18 mouse cellular contexts compared by ENCODE assay signal in genomic region chr16:94574718-94575094, GRCm38 (mm10). TPM values are rescaled to one million over a fixed set of nuclear protein-coding genes. Genes with fewer than 3 reads are reported as not detected.
DNase-seq lines count a peak whose midpoint lies in the region; ATAC-seq and TF ChIP-seq lines count a peak whose summit lies in the region.
"Had no signal": no experiment of that assay in that cellular context is flagged by ENCODE, and none has a peak within 500 bp of the region (broad histone marks: within the 10 kb centered on the region; RNA-seq: fewer than 3 reads in every experiment).

No protein-coding gene starts in this region.

- no peak overlapping the region for H3K4me3 ChIP-seq in liver, embryonic 12.5 days
- H3K4me3 ChIP-seq in myocyte: no peak overlapping the region
- H3K4me3 ChIP-seq: forebrain, embryonic 10.5 days; heart, embryonic 12.5 days; hindbrain, embryonic 13.5 days; limb, embryonic 12.5 days had no signal

- H3K9me3 ChIP-seq in liver, embryonic 12.5 days (replicated peaks): no peaks in the 10 kb centered on the region
- H3K9me3 ChIP-seq: forebrain, embryonic 10.5 days; heart, embryonic 12.5 days; hindbrain, embryonic 13.5 days; limb, embryonic 12.5 days had no signal

- no peak for ATAC-seq in liver, embryonic 12.5 days
- ATAC-seq: inflammation-experienced regulatory T-cells, adult 6 months had no signal

- no peak overlapping the region for H3ac ChIP-seq in myocyte (ENCODE audit: control insufficient read depth, insufficient read length)

- TF ChIP-seq POLR2A in myocyte (IDR thresholded peaks at IDR 0.05; ENCODE audit: insufficient read length, low read depth): no peak

- H3K27me3 ChIP-seq in liver, embryonic 12.5 days (replicated peaks): no peaks in the 10 kb centered on the region
- no peaks in the 10 kb centered on the region for H3K27me3 ChIP-seq in myocyte (ENCODE audit: control insufficient read depth, insufficient read depth, insufficient read length)
- H3K27me3 ChIP-seq: heart, embryonic 12.5 days; hindbrain, embryonic 13.5 days; limb, embryonic 12.5 days had no signal

- H3K4me2 ChIP-seq in liver, embryonic 12.5 days: peak overlapping the region; percentile 14; the same call in 1 of the 2 replicates
- H3K4me2 ChIP-seq in myocyte (ENCODE audit: low read depth): peak overlapping the region; percentile 19
- H3K4me2 ChIP-seq: heart, embryonic 12.5 days; hindbrain, embryonic 13.5 days; limb, embryonic 12.5 days; midbrain, embryonic 11.5 days had no signal

- H3K79me2 ChIP-seq in myocyte (ENCODE audit: control insufficient read depth, insufficient read depth): peaks cover 92% of the 10 kb centered on the region

- H3K36me3 ChIP-seq in liver, embryonic 12.5 days: peaks cover 5% of the 10 kb centered on the region; the same call in 1 of the 2 replicates
- H3K36me3 ChIP-seq in myocyte (ENCODE audit: control insufficient read depth, insufficient read depth): no peaks in the 10 kb centered on the region
- H3K36me3 ChIP-seq: heart, embryonic 12.5 days; hindbrain, embryonic 13.5 days; limb, embryonic 12.5 days had no signal

- no peak overlapping the region for H3K9ac ChIP-seq in liver, embryonic 12.5 days
- H3K9ac ChIP-seq: heart, embryonic 12.5 days; hindbrain, embryonic 13.5 days; limb, embryonic 12.5 days had no signal

- DNase-seq in liver (no peak), 416B (ENCODE audit: low read depth) (peak; percentile 55), NIH3T3 (ENCODE audit: low read depth) (peak; percentile 35)
- no peak for DNase-seq in spleen, postnatal 14 days (ENCODE audit: low spot score in 2 of 2)
- no peak for DNase-seq in spleen, adult 18-20 months
- DNase-seq: adrenal gland, postnatal 36 days; cerebellum, adult 8-10 months; lung, adult 2 months; right cerebral cortex, postnatal 4 days; thymus, postnatal 25 days had no signal

- H3K4me1 ChIP-seq in liver, embryonic 12.5 days: peaks cover 78% of the 10 kb centered on the region

- H3K27ac ChIP-seq in liver, embryonic 12.5 days: no peak overlapping the region
- H3K27ac ChIP-seq: forebrain, embryonic 10.5 days; hindbrain, embryonic 13.5 days; limb, embryonic 12.5 days had no signal

TF ChIP-seq in myocyte, 11 proteins besides CTCF, POLR2A, EP300 and RAD21:
- TF ChIP-seq MYOD1 (IDR thresholded peaks at IDR 0.05; ENCODE audit: control insufficient read depth in 1 of 3, insufficient read length in 2 of 3, low read depth in 2 of 3) (no peak), USF1 (IDR thresholded peaks at IDR 0.05; ENCODE audit: low read depth) (peak; percentile 92)

RNA-seq across cellular contexts. Expression of gene Dyrk1a, which starts 4.9 kb away (rescaled TPM):
- 4.8 and 4.9 TPM in 2 replicates for polyA plus RNA-seq in liver, embryonic 12.5 days (2016; fragmentation: Nextera tagmentation; extraction: Ambion mirVana)
- polyA plus RNA-seq in myocyte (2012; fragmentation: generic; extraction: Trizol): 20.7 TPM

RNA-seq across cellular contexts. Expression of gene Vps26c, which starts 48.1 kb away (rescaled TPM):
- polyA plus RNA-seq in liver, embryonic 12.5 days (2016; fragmentation: Nextera tagmentation; extraction: Ambion mirVana): 25.8 and 27.7 TPM in 2 replicates
- polyA plus RNA-seq in myocyte (2012; fragmentation: generic; extraction: Trizol): 58.3 TPM

Comparison
In these comparisons a context has a peak if more than half of its experiments do, and no peak if none do; other contexts are left out.
1. DNase-seq: peak in 416B (single experiment) and NIH3T3 (single experiment); none in liver (single experiment), spleen, postnatal 14 days (0 of 2) and spleen, adult 18-20 months (0 of 2).